Mouse (Mus musculus) small intestine, adult 2 months (tissue): ENCODE data around the gene Ppara.

Experiments used
- CTCF ChIP-seq: fragments of 200-500 bp; IDR thresholded peaks from 2 replicates; pipeline ENCODE4 v1.5.1; 2012; ENCODE audit warnings: low read depth, mild to moderate bottlenecking, control low read depth, inconsistent platforms, low read length, moderate library complexity, mixed read lengths; ENCODE audit not compliant: insufficient replicate concordance, insufficient read length; ENCODE audit errors: extremely low read depth
- POLR2A ChIP-seq: fragments of 200-500 bp; IDR thresholded peaks from 2 replicates; pipeline ENCODE4 v1.6.1; 2012; ENCODE audit warnings: low read depth, mild to moderate bottlenecking, control low read depth, inconsistent platforms, low read length, moderate library complexity

GRCm38 (mm10) chr15:85706527-85706926 is 28.3 kb upstream of the Ppara start:
- TF ChIP-seq CTCF, result no peak
- no peak for TF ChIP-seq POLR2A
